Comparison of ENCODE assay signal across 16 mouse cellular contexts in genomic region chr1:105977446-105978094, GRCm38 (mm10). TPM values are rescaled to one million over a fixed set of nuclear protein-coding genes. Genes with fewer than 3 reads are reported as not detected.
DNase-seq lines count a peak whose midpoint lies in the region; ATAC-seq and TF ChIP-seq lines count a peak whose summit lies in the region.
"Had no signal": no experiment of that assay in that cellular context is flagged by ENCODE, and none has a peak within 500 bp of the region (broad histone marks: within the 10 kb centered on the region; RNA-seq: fewer than 3 reads in every experiment).

No protein-coding gene starts in this region.

- ATAC-seq in kidney, embryonic 14.5 days (ENCODE audit: low FRiP score, low TSS enrichment), result no peak
- ATAC-seq in liver, embryonic 12.5 days, result peak; percentile 58; the same call in 1 of the 2 replicates
- no peak for ATAC-seq in activated CD4-positive, CD25-positive, alpha-beta regulatory T cell, adult 4 months
- ATAC-seq: forebrain, embryonic 16.5 days had no signal

- 51% methylated on average over 7 of the region's 7 CpGs for WGBS in kidney, adult 2 months
- 81% methylated on average over 7 of the region's 7 CpGs for whole genome bisulfite sequencing in kidney, embryonic 14.5 days
- WGBS in liver, embryonic 12.5 days (ENCODE audit: insufficient replicate concordance), result 81% methylated on average over 7 of the region's 7 CpGs

- no peak overlapping the region for H3K4me2 ChIP-seq in kidney, embryonic 14.5 days (replicated peaks; ENCODE audit: low read depth, low read length)
- no peak overlapping the region for H3K4me2 ChIP-seq in liver, embryonic 12.5 days
- H3K4me2 ChIP-seq: embryonic facial prominence, embryonic 12.5 days; neural tube, embryonic 12.5 days had no signal

- DNase-seq in kidney, adult 2 months, result peak; percentile 76
- DNase-seq in kidney, adult 9 months, result peak; percentile 77
- no peak for DNase-seq in adrenal gland, adult (ENCODE audit: inconsistent age in 2 of 2, low spot score in 1 of 2)
- no peak for DNase-seq in left cerebral cortex, postnatal 4 days
- DNase-seq: adrenal gland, postnatal 25 days; cerebellum, adult 8-10 months; heart, adult 18-20 months; lung, postnatal 10 days; thymus, postnatal 25 days had no signal

- no peak for TF ChIP-seq CTCF in kidney, adult 2 months (conservative IDR thresholded peaks at IDR 0.05; ENCODE audit: insufficient read depth, insufficient read length, low read depth, low read length)

- no peak overlapping the region for H3K4me3 ChIP-seq in kidney, adult 2 months (ENCODE audit: insufficient read depth, low read depth, low read length)
- H3K4me3 ChIP-seq in kidney, embryonic 14.5 days (ENCODE audit: low read length), result no peak overlapping the region
- H3K4me3 ChIP-seq in liver, embryonic 12.5 days, result no peak overlapping the region
- H3K4me3 ChIP-seq: embryonic facial prominence, embryonic 12.5 days; hindbrain, embryonic 10.5 days; neural tube, embryonic 12.5 days had no signal

- H3K4me1 ChIP-seq in kidney, adult 2 months (ENCODE audit: control insufficient read depth, insufficient read depth, low read length), result peaks cover 11% of the 10 kb centered on the region; the same call in 1 of the 2 replicates
- no peaks in the 10 kb centered on the region for H3K4me1 ChIP-seq in kidney, embryonic 14.5 days (ENCODE audit: control insufficient read depth, insufficient read depth, low read length)
- H3K4me1 ChIP-seq in liver, embryonic 12.5 days, result peaks cover 16% of the 10 kb centered on the region
- H3K4me1 ChIP-seq: neural tube, embryonic 12.5 days had no signal

- no peaks in the 10 kb centered on the region for H3K27me3 ChIP-seq in kidney, adult 2 months (replicated peaks; ENCODE audit: control insufficient read depth, insufficient read depth, low read length)
- no peaks in the 10 kb centered on the region for H3K27me3 ChIP-seq in kidney, embryonic 14.5 days (ENCODE audit: control insufficient read depth, insufficient read depth, low read length)
- H3K27me3 ChIP-seq in liver, embryonic 12.5 days (replicated peaks), result no peaks in the 10 kb centered on the region
- H3K27me3 ChIP-seq: embryonic facial prominence, embryonic 12.5 days; neural tube, embryonic 12.5 days had no signal

- H3K36me3 ChIP-seq in kidney, adult 2 months (ENCODE audit: control insufficient read depth, insufficient read depth, low read length), result no peaks in the 10 kb centered on the region
- H3K36me3 ChIP-seq in kidney, embryonic 14.5 days (ENCODE audit: control insufficient read depth, insufficient read depth, low read length), result no peaks in the 10 kb centered on the region
- H3K36me3 ChIP-seq in liver, embryonic 12.5 days, result no peaks in the 10 kb centered on the region
- H3K36me3 ChIP-seq: embryonic facial prominence, embryonic 12.5 days; hindbrain, embryonic 10.5 days; neural tube, embryonic 12.5 days had no signal

- no peaks in the 10 kb centered on the region for H3K9me3 ChIP-seq in kidney, embryonic 14.5 days (ENCODE audit: control insufficient read depth, low read length)
- H3K9me3 ChIP-seq in liver, embryonic 12.5 days (replicated peaks), result no peaks in the 10 kb centered on the region
- H3K9me3 ChIP-seq: embryonic facial prominence, embryonic 12.5 days; hindbrain, embryonic 10.5 days; neural tube, embryonic 12.5 days had no signal

- no peak overlapping the region for H3K9ac ChIP-seq in kidney, embryonic 14.5 days (ENCODE audit: low read depth, low read length)
- H3K9ac ChIP-seq in liver, embryonic 12.5 days, result no peak overlapping the region
- H3K9ac ChIP-seq: embryonic facial prominence, embryonic 12.5 days; neural tube, embryonic 12.5 days had no signal

- peak overlapping the region; percentile 87 for H3K27ac ChIP-seq in kidney, adult 2 months (ENCODE audit: insufficient read depth, low read depth, low read length)
- H3K27ac ChIP-seq in kidney, embryonic 14.5 days (ENCODE audit: low read depth, low read length), result no peak overlapping the region
- peak overlapping the region; percentile 50 for H3K27ac ChIP-seq in liver, embryonic 12.5 days
- H3K27ac ChIP-seq: embryonic facial prominence, embryonic 12.5 days; hindbrain, embryonic 10.5 days; neural tube, embryonic 12.5 days had no signal

- no peak for TF ChIP-seq POLR2A in kidney, adult 2 months (IDR thresholded peaks at IDR 0.05; ENCODE audit: low read depth, low read length)

- intact Hi-C loops in left cerebral cortex, postnatal 4 days (cut with DNase I), result no loop called here

RNA-seq across cellular contexts. Expression of gene Zcchc2, which starts 12.6 kb away (rescaled TPM):
- 13.5 and 15.1 TPM in 2 replicates for polyA plus RNA-seq in kidney, adult 2 months (2012; rRNA removed)
- 3.3 and 5.0 TPM in 2 replicates for polyA plus RNA-seq in kidney, embryonic 14.5 days (2014; fragmentation: Nextera tagmentation; extraction: Ambion mirVana)
- 1.7 and 1.9 TPM in 2 replicates for polyA plus RNA-seq in liver, embryonic 12.5 days (2016; fragmentation: Nextera tagmentation; extraction: Ambion mirVana)
- total RNA-seq in left cerebral cortex, postnatal 4 days (2021), result 10 to 100 TPM; 22.7 to 24.9 TPM
- 1 to 10 TPM; 7.0 to 8.5 TPM for polyA plus RNA-seq in activated CD4-positive, CD25-positive, alpha-beta regulatory T cell, adult 4 months (2017; shearing (Covaris generic))

Comparison
In these comparisons a context has a peak if more than half of its experiments do, and no peak if none do; other contexts are left out.
1. DNase-seq: peak in kidney, adult 2 months (single experiment) and kidney, adult 9 months (single experiment); none in adrenal gland, adult (0 of 2) and left cerebral cortex, postnatal 4 days (single experiment).